Mouse (Mus musculus): ENCODE data around the gene Gpr37l1.

Gene Gpr37l1

DNA sequence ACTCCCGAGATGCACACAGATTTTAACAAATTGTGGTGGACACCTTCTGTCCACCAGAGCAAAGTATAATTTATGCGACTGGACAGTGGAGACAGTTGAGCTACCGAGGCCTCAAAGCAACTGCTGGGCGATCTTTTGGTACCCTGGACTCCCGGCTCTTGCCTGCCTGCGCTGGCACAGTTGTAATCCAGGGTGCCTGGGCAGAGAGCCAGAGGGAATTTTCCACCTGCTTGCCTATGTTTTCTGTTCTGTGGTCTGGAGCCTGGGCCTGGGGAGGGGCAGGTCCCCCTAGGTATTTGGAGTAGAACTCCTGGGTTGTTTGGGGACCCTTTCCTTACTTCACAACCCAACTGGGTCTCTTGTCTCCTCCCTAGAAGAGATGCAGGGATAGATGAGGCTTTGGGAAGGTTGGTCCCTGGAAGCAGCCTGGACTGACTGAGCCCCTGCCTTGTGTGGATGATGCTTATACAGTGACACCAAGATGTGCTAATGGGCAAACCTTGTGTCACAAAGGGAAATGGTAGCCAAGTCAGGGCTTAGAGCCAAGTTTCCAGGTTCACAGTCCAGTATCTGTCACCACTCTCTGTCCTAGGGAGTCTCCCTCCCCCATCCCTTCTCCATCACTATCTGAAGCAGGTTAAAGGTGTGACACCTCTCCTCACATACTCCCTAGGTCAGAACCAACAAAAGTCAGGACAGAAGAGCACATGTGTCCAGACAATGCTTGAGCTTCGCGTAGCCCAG, 14.6 kb upstream of the Gpr37l1 start:
- peak; percentile 84 to 87 for DNase-seq

GRCm38 (mm10) chr1:135181275-135181674, 13.8 kb upstream of the Gpr37l1 start:
- DNase-seq = no peak

DNA sequence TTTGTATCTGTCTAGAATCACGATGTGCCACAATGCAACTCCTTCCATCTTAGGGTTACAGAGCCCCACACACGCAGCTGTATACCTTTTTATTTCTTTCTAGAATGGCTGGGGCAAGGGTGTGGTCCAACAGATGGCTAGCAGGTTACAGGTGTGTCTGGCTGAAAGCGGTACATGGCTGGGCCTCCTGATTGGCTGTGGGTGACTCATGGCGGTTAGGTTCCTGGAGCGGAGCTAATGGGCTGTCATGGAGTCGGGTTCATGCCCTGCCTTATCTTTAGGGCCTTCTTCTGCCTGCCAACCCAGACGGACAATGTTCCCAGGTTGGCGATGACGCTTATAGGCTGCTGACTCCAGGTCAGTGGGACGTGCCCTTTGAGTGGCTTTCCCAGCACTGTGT, 13.3 kb upstream of the Gpr37l1 start:
- DNase-seq = no peak

DNA sequence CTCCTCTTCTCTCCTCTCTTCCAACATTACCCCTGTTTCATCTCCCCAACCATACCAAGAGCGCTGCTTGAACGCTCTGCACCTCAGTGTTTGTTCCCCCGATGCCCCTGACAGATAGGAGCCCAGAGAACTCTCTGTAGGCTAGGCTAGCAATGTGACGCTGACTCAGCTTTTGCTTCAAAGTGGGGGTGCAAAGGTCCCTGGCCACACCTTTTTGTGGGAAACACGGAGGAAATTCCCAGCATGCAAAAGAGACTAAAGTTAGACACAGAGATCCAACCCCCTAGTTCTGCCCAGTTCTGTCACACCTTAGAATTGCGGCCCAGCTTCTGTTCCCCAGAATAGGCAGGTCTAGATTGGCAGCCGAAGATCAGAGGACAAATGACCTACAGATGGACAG, 11.4 kb upstream of the Gpr37l1 start:
- peak in 1 of 2 experiments; percentile 65 for DNase-seq

- peak; percentile 86 to 93 for DNase-seq
Observed at GRCm38 (mm10) chr1:135177724-135178123, 10.2 kb upstream of the Gpr37l1 start.

- peak in 1 of 2 experiments; percentile 50 for DNase-seq
Observed at GRCm38 (mm10) chr1:135175176-135175575, 7.7 kb upstream of the Gpr37l1 start.

DNA sequence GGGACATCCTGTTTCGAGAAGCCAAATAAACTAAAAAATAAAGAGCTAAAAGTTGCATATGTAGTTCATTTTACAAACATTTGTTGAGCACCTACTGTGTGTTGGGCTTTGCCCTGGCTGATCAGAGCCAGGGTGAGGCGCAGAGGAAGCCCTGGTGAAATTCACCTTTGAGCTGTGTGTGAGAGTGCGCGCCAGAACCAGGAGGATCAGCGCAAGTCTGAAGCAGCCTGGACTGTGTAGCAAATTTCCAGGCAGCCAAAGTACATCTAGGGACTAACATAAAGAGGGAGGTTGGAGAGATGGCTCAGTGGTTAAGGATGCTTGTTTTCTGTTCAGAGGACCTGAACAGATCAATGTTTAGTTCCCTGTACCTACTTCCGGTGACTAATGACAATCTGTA, 5.8 kb upstream of the Gpr37l1 start:
- peak in 1 of 2 experiments; percentile 33 for DNase-seq

GRCm38 (mm10) chr1:135171984-135172383, 4.5 kb upstream of the Gpr37l1 start:
- DNase-seq = peak; percentile 85

DNA sequence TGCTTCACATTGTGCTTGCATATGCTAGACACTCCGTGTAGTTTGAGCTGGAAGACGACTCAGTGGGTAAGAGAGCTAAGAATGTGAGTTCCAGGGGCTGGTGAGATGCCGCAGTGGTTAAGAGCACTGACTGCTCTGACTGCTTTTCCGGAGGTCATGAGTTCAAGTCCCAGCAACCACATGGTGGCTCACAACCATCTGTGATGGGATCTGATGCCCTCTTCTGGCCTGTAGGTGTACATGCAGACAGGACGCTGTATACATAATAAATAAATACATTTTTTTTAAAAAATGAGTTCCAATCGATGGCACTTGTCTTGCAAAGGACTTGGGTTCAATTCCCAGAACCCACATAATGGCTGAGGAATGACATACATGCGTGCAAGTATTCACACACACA, 3.7 kb upstream of the Gpr37l1 start:
- no peak for DNase-seq

GRCm38 (mm10) chr1:135170299-135170698, 2.8 kb upstream of the Gpr37l1 start:
- DNase-seq = no peak

DNA sequence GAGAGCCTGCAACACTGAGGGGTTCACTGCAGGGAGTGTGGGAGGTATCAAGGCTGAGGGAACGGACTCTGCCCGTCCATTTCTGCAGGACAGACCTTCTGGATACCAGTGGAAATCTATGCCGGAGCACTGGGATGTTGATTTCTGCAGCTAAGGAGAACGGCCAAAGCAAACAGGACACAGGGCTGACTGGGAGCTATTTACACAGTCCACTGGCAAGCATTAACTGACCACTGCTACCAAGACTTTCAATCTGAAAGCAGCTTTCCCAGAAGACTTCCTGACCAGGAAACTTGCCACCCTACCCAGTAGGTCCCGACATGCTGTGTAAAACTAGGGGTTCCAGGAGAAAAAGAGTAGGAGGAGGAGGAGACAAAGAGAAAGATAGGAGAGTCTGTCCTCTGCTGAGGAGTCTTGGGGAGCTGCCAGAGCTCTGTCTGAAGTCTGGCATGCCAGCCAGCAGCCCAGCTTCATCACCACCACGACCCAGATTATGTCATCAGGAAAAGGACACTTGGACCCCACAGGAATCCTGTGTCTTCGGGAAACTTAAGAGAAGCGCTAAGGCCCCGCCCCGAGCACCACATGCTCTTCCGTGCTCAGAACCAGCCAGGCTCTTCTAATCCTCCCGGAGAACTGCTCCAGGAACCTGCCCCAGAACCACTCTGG, 2.2 kb upstream of the Gpr37l1 start:
- peak; percentile 82 for DNase-seq

DNA sequence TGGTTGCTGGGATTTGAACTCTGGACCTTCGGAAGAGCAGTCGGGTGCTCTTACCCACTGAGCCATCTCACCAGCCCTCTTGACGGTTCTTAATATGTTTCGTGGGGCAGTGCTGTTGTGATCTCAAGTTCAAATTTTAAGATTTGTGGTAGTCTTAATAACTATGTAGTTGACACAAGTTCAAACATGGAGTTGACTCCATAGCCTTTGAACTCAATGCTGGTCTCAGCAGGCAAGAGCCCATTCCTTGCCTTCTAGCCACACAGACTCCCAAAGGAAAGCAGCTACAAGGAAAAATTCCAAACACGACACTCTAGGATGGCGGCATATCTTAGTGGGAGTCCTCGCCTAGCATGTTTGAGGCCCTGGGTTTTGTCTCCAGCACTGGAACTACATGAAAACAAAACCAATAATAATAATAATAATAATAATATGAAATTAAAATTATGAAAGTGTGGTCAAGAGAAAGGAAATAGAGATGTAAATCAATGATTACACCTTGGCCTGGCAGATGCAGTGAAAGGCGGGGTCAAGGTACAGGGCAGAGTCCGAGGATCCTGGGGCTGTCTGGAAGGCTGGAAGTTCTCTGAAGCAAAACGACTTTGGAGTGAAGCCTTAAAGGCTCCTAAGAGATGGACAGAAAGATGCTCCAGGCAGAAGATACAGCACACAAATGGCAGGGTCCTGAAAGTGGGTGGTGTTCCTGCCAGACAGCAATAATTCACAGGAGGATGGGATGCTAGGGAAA, 1.1 kb upstream of the Gpr37l1 start:
- DNase-seq = peak; percentile 78 to 86

DNA sequence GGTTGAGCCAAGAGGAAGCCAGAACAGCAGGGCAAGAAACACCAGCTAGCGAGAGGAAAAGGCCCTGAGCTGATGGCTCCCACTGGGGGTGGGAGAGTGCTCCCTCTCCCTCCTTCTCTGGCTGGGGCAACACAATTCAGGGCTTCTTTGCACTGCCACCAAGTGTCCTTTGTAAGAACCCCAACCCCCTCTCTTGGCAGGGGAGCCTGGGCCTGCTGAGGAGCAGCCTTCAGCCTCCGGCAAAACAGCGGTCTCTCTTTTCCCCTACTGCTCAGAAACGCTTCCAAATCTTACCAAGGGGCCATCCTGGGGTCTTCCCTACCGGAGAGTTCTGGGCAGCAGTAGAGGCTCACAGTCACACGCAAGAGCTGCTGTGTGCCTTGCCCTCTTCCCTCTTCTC, 4.8 kb downstream of the Gpr37l1 start:
- DNase-seq = no peak

- no peak for DNase-seq
Observed at GRCm38 (mm10) chr1:135160411-135161050, 7.0 kb downstream of the Gpr37l1 start.

- no peak for DNase-seq
Observed at GRCm38 (mm10) chr1:135159556-135160123, 7.8 kb downstream of the Gpr37l1 start.

DNA sequence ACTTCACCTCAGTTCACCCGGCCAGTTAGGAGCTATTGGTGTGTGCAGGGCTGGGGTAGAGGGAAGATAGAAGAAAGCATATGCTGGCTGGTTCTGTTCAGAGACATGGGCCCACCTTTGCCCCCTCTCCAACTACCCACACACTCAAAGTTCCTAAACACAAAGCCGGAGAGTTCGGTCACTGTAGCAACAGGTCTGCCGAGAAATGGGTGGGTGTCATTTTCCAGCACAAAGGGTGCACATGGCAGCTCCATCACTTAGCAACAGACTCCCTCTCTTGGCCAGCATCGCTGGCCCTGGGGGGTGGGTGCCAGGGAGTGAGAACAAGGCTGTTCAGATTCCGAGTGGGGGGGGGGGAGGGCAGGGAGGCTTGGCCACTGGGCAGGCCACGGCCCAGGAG, 8.4 kb downstream of the Gpr37l1 start:
- DNase-seq = no peak

GRCm38 (mm10) chr1:135158633-135159032, 8.8 kb downstream of the Gpr37l1 start:
- no peak for DNase-seq

- DNase-seq = no peak
Observed at GRCm38 (mm10) chr1:135156300-135156699, 11.2 kb downstream of the Gpr37l1 start.

DNA sequence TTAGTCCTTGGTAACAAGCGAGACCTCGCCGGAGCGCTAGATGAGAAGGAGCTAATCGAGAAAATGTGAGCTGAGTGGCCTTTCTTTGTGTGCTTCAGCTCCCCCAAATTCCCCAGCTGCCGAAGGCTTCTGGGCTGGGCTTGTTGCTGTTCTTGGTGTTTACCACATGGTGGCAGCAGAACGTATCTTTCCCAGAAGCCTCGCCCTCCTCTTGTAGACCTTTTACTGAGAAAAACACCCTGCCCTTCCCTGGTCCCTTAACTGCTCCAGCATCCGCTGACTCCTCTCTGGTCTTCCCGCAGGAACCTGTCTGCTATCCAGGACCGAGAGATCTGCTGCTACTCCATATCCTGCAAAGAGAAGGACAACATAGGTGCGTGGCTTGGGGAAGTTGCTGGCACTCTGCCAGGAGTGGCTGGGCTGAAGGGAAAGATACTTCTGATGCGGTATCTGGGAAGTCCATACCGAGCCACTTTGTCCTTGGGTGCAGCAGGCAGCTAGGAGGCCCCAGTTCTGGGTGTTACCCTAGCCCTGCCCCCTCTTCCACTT, 13.0 kb downstream of the Gpr37l1 start:
- peak; percentile 69 to 76 for DNase-seq

DNA sequence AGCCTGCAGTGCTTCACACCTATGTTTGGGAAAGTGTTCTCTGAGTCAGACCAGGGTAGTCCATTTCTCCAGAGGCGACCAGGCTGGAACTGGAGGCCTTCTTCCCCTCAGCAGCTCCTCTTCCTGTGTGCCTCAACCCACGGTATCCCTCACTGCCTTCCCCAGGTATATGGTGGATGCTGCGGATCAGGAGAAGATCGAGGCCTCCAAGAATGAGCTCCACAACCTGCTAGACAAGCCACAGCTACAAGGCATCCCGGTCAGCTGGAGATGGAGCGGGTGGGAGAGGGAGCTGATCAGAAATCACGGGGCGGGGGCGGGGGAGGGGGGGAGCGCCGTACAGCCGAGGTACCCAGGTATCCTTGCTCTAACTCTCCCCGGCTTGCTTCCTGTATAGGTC, 13.5 kb downstream of the Gpr37l1 start:
- DNase-seq = no peak

DNA sequence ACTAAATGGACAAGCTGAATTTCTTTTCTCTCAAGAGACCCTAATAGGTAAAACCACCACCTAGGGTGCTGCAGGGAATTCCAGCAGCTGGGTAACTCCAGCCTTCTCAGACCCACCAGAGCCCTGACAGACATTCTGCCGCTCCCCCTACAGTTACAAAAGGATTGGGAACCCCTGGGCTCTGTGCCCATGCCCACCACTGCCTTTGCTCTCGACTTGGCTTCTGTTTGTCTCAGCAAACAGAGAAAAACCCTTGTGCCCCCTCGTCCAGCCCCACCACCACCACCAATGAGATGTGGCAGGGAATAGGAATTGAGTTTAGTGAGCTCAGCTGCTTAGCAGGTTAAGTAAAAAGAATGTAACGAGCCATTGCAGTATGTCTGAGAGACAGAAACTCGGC, 18.5 kb downstream of the Gpr37l1 start:
- DNase-seq = no peak

DNA sequence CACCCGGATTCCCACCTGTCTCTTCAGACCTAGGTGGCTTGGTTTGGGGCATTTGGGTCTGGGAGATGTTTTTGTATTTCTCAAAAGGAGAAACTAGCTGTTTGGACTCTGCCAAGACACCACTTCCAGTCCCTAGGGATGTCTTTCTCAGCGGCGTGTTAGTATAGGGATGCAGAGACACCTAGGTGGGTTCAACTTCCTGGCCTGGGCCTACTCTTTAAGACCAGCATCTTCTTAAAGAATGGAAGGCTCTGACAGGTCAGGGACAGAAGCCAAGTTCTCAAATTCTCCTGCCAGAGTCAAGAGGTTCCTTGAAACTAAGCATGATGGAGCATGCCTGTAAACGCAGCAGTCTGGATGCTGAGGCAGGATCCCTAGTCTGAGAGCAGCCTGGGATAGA, 19.0 kb downstream of the Gpr37l1 start:
- no peak for DNase-seq

GRCm38 (mm10) chr1:135147702-135148058, 19.8 kb downstream of the Gpr37l1 start:
- DNase-seq = no peak
